Mouse (Mus musculus): ENCODE data around the gene Ghrhr.

Gene Ghrhr

GRCm38 (mm10) chr6:55396622-55397041 is 20.5 kb downstream of the Ghrhr start:
- DNase-seq, result no peak

- DNase-seq, result no peak
Measured at GRCm38 (mm10) chr6:55398869-55399628, 23.0 kb downstream of the Ghrhr start.

- peak; percentile 74 for DNase-seq
Measured at GRCm38 (mm10) chr6:55399910-55400309, 23.8 kb downstream of the Ghrhr start.

GRCm38 (mm10) chr6:55402041-55402776 is 26.1 kb downstream of the Ghrhr start:
- DNase-seq, result no peak

GRCm38 (mm10) chr6:55403411-55404309 is 27.6 kb downstream of the Ghrhr start:
- no peak for DNase-seq

- DNase-seq, result no peak
Measured at GRCm38 (mm10) chr6:55404421-55404990, 28.4 kb downstream of the Ghrhr start.

- DNase-seq, result no peak
Measured at GRCm38 (mm10) chr6:55407345-55407744, 31.2 kb downstream of the Ghrhr start.

GRCm38 (mm10) chr6:55410119-55410775 is 34.2 kb downstream of the Ghrhr start:
- DNase-seq, result no peak

- no peak for DNase-seq
Measured at GRCm38 (mm10) chr6:55410977-55411376, 34.9 kb downstream of the Ghrhr start.

- no peak for DNase-seq
Measured at GRCm38 (mm10) chr6:55416202-55416601, 40.1 kb downstream of the Ghrhr start.

- DNase-seq, result no peak
Measured at GRCm38 (mm10) chr6:55418746-55419410, 42.8 kb downstream of the Ghrhr start.

- no peak for DNase-seq
Measured at GRCm38 (mm10) chr6:55420411-55420810, 44.3 kb downstream of the Ghrhr start.

GRCm38 (mm10) chr6:55420869-55421361 is 44.8 kb downstream of the Ghrhr start:
- DNase-seq, result no peak

GRCm38 (mm10) chr6:55432121-55432520 is 56.0 kb downstream of the Ghrhr start:
- DNase-seq, result no peak

GRCm38 (mm10) chr6:55434360-55434759 is 58.3 kb downstream of the Ghrhr start:
- DNase-seq, result peak; percentile 5

- DNase-seq, result no peak
Measured at GRCm38 (mm10) chr6:55435266-55436159, 59.4 kb downstream of the Ghrhr start.

- DNase-seq, result no peak
Measured at GRCm38 (mm10) chr6:55437919-55438318, 61.8 kb downstream of the Ghrhr start.
